Mouse (Mus musculus): Measurements from ENCODE around the gene Abcc1. TPM values are rescaled to one million over a fixed set of nuclear protein-coding genes. Genes with fewer than 3 reads are reported as not detected.

Abcc1 gene
- polyA plus RNA-seq, 1 experiment from 2014 or later: 3.7 TPM

- Histone ChIP-seq H3K4me1 (peaks cover 12% of the 10 kb centered on the region), H3K27ac (replicated peaks) (no peak overlapping the region), H3K36me3 (no peaks in the 10 kb centered on the region), H3K27me3 (replicated peaks) (peaks cover 50% of the 10 kb centered on the region), H3K4me2 (no peak overlapping the region), H3K9ac (no peak overlapping the region), H3K9me3 (no peaks in the 10 kb centered on the region), H3K4me3 (no peak overlapping the region)
- no peak for ATAC-seq (ENCODE audit: extremely low read depth, insufficient number of reproducible peaks, low FRiP score, low TSS enrichment)
- 68% methylated on average over 1 of the region's 1 CpGs for WGBS
Observed at GRCm38 (mm10) chr16:14358531-14358930, 2.8 kb upstream of the Abcc1 start.

DNA sequence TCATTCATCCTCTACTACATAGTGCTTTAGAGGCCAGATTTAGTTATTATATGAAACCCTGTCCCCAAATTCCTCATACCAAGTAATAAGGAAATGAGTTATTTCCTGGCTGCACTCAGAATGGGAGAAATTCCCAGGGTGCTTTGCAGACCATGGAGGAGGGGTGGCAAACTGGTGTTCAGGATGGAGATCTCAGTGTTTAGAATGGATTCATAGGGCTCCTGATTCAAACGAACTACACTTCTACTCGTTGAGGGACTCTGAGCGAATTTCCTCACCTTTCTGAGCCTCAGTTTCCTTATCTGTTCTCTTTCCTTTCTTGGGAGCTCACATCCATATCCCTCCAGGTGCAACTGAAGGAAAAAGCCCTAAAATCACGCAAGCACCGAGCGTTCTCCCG, 427 bp upstream of the Abcc1 start:
- Histone ChIP-seq H3K4me3 (peak overlapping the region; percentile 75), H3K27me3 (replicated peaks) (peaks cover 62% of the 10 kb centered on the region), H3K27ac (replicated peaks) (no peak overlapping the region), H3K4me2 (peak overlapping the region; percentile 92), H3K4me1 (peaks cover 12% of the 10 kb centered on the region), H3K9ac (peak overlapping the region; percentile 84), H3K9me3 (no peaks in the 10 kb centered on the region), H3K36me3 (no peaks in the 10 kb centered on the region)
- WGBS: 2% methylated on average over 7 of the region's 7 CpGs
- no peak for ATAC-seq (ENCODE audit: extremely low read depth, insufficient number of reproducible peaks, low FRiP score, low TSS enrichment)

GRCm38 (mm10) chr16:14362099-14362820, 902 bp downstream of the Abcc1 start:
- Histone ChIP-seq H3K9me3 (no peaks in the 10 kb centered on the region), H3K9ac (peak overlapping the region; percentile 84), H3K36me3 (no peaks in the 10 kb centered on the region), H3K4me1 (peaks cover 12% of the 10 kb centered on the region), H3K27me3 (replicated peaks) (peaks cover 62% of the 10 kb centered on the region), H3K4me2 (peak overlapping the region; percentile 92), H3K27ac (replicated peaks) (no peak overlapping the region), H3K4me3 (peak overlapping the region; percentile 75)
- WGBS: 35% methylated on average over 7 of the region's 7 CpGs
- ATAC-seq (ENCODE audit: extremely low read depth, insufficient number of reproducible peaks, low FRiP score, low TSS enrichment): no peak

DNA sequence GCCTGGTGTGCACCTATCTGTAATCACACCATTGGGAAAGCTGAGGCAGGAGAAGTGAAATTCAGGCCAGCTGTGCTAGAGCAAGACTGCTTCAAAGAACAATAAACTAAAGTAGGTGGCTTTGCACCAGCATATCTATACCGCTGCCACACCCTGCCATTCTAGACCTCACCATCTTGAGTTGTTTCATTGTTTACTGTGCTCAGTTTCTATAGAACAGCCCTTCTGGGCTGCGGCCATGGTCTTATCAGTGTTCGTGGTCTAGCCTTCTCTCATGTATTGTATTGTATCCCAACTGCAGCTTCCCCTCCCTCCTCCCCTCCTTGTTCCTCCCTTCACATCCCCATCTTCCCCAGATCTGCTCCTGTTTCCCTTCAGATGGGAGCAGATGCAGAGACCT, 2.1 kb downstream of the Abcc1 start:
- H3K27ac ChIP-seq (replicated peaks): no peak overlapping the region
- no peak for ATAC-seq (ENCODE audit: extremely low read depth, insufficient number of reproducible peaks, low FRiP score, low TSS enrichment)
- peaks cover 60% of the 10 kb centered on the region for H3K27me3 ChIP-seq (replicated peaks)

DNA sequence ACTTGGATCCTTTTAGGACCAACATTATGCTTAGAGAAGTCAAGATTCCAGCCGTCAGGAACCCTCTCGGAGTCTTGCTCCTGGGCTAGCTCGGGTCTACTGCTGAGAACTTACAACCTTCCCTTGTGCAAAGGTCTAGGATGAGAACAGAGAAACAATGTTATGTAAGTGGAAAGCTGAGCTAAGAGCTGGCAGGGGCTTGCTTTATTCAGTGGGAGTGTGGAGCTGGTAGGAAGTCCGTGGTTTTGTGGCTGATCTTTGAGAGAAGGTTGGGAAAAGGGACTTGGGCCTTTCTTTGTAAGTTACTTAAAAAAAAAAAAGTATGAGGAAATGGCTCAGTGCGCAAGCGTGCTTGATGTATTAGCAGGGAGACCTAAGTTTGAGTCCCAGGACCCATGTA, 2.7 kb downstream of the Abcc1 start:
- H3K9me3 ChIP-seq: no peaks in the 10 kb centered on the region
- no peak overlapping the region for H3K9ac ChIP-seq
- H3K4me1 ChIP-seq: peaks cover 12% of the 10 kb centered on the region
- H3K36me3 ChIP-seq: no peaks in the 10 kb centered on the region
- H3K27ac ChIP-seq (replicated peaks): no peak overlapping the region
- H3K4me3 ChIP-seq: no peak overlapping the region
- WGBS: 84% methylated on average over 6 of the region's 6 CpGs
- no peak overlapping the region for H3K4me2 ChIP-seq
- peaks cover 55% of the 10 kb centered on the region for H3K27me3 ChIP-seq (replicated peaks)
- no peak for ATAC-seq (ENCODE audit: extremely low read depth, insufficient number of reproducible peaks, low FRiP score, low TSS enrichment)

More for the DNA sequence above, 2.1 kb downstream of the Abcc1 start:
- Histone ChIP-seq H3K9me3 (no peaks in the 10 kb centered on the region), H3K4me3 (no peak overlapping the region), H3K4me2 (no peak overlapping the region), H3K4me1 (peaks cover 12% of the 10 kb centered on the region), H3K9ac (no peak overlapping the region), H3K36me3 (no peaks in the 10 kb centered on the region)
- WGBS: 76% methylated on average over 3 of the region's 3 CpGs

DNA sequence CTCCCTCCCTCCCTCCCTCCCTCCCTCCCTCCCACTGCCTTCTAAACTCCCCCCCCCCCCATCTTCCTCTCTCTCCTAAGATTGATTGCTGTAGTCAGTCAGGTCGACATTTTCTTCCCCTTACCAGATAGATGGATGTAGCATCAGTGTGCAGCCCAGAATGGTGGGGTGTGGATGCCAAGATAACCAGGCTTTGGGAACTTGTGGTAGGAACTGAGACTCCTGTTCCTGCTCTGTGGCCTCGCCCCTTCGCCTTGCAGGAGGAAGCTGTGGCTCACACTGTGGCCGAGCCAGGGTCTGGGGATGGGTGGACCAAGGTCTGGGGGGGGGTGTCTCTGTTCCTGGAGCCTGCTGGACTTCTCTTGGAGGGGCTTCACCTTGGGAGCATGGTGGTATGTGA, 4.1 kb downstream of the Abcc1 start:
- H3K4me2 ChIP-seq: no peak overlapping the region
- H3K27me3 ChIP-seq (replicated peaks): peaks cover 42% of the 10 kb centered on the region
- no peak overlapping the region for H3K4me3 ChIP-seq
- peaks cover 12% of the 10 kb centered on the region for H3K4me1 ChIP-seq
- H3K27ac ChIP-seq (replicated peaks): no peak overlapping the region
- H3K36me3 ChIP-seq: no peaks in the 10 kb centered on the region
- 55% methylated on average over 4 of the region's 4 CpGs for WGBS
- H3K9ac ChIP-seq: no peak overlapping the region
- H3K9me3 ChIP-seq: no peaks in the 10 kb centered on the region
- no peak for ATAC-seq (ENCODE audit: extremely low read depth, insufficient number of reproducible peaks, low FRiP score, low TSS enrichment)

- H3K4me2 ChIP-seq: no peak overlapping the region
- H3K9ac ChIP-seq: no peak overlapping the region
- H3K27me3 ChIP-seq (replicated peaks): peaks cover 36% of the 10 kb centered on the region
- no peaks in the 10 kb centered on the region for H3K36me3 ChIP-seq
- WGBS: 78% methylated on average over 1 of the region's 1 CpGs
- H3K9me3 ChIP-seq: no peaks in the 10 kb centered on the region
- no peak overlapping the region for H3K27ac ChIP-seq (replicated peaks)
- no peak overlapping the region for H3K4me3 ChIP-seq
- peaks cover 9% of the 10 kb centered on the region for H3K4me1 ChIP-seq
- no peak for ATAC-seq (ENCODE audit: extremely low read depth, insufficient number of reproducible peaks, low FRiP score, low TSS enrichment)
Observed at GRCm38 (mm10) chr16:14366017-14366416, 4.7 kb downstream of the Abcc1 start.

DNA sequence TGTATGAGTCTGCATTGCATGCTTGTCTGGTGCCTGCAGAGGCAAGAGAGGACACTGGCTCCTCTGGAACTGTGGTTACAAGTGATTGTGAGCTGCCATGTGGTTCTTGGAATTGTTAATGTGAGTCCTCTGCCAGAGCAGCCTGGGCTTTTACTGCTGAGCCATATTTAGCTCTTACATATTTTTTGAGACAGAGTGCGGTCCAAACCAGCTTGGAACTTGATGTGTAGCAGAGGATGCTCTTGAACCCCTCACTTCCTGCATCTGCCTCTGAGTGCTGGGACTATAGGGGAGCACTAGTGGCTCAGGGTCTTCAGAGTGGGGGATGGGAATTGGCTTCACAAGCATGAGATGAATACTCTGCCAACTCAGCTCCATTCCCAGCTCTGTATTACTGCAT, 10.0 kb downstream of the Abcc1 start:
- no peak for ATAC-seq (ENCODE audit: extremely low read depth, insufficient number of reproducible peaks, low FRiP score, low TSS enrichment)
- Histone ChIP-seq H3K27ac (replicated peaks) (peak overlapping the region; percentile 4), H3K9me3 (no peaks in the 10 kb centered on the region), H3K4me1 (peaks cover 20% of the 10 kb centered on the region), H3K4me3 (no peak overlapping the region), H3K9ac (no peak overlapping the region), H3K4me2 (no peak overlapping the region), H3K36me3 (no peaks in the 10 kb centered on the region), H3K27me3 (replicated peaks) (no peaks in the 10 kb centered on the region)
- WGBS: 56% methylated on average over 1 of the region's 1 CpGs

- H3K4me2 ChIP-seq: peak overlapping the region; percentile 46; the same call in 1 of the 2 replicates
- peaks cover 20% of the 10 kb centered on the region for H3K4me1 ChIP-seq
- H3K36me3 ChIP-seq: no peaks in the 10 kb centered on the region
- H3K27me3 ChIP-seq (replicated peaks): no peaks in the 10 kb centered on the region
- H3K27ac ChIP-seq (replicated peaks): peak overlapping the region; percentile 61
- H3K9ac ChIP-seq: peak overlapping the region; percentile 62
- no peak for ATAC-seq (ENCODE audit: extremely low read depth, insufficient number of reproducible peaks, low FRiP score, low TSS enrichment)
- WGBS: 40% methylated on average over 1 of the region's 1 CpGs
- no peak overlapping the region for H3K4me3 ChIP-seq
- H3K9me3 ChIP-seq: no peaks in the 10 kb centered on the region
Observed at GRCm38 (mm10) chr16:14372382-14372781, 11.0 kb downstream of the Abcc1 start.

DNA sequence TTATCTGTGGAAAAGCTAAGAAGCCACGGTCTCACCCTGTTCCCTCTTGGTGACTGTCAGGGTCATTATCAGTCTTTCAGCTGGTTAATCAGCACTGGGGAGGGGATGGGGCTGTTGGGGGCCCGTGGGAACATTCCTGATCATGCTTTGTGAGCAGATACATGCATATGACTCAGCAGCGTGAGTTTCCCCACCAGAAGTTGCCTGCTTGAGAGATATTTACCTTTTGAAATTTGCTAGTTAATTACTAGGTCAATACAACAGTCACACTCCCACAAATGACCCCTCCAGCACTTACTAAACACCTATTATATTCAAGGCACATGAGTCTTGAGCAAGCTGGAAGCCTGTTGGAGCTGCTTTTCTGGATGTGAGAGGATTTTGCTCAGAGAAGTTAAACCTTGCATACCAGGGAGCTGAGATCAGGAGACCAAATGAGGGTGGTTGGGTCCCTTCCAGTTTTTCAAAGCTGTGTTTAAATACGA, 11.5 kb downstream of the Abcc1 start:
- H3K9ac ChIP-seq: peak overlapping the region; percentile 62
- no peaks in the 10 kb centered on the region for H3K9me3 ChIP-seq
- no peaks in the 10 kb centered on the region for H3K36me3 ChIP-seq
- peak overlapping the region; percentile 61 for H3K27ac ChIP-seq (replicated peaks)
- H3K4me3 ChIP-seq: no peak overlapping the region
- no peak for ATAC-seq (ENCODE audit: extremely low read depth, insufficient number of reproducible peaks, low FRiP score, low TSS enrichment)
- WGBS: 16% methylated on average over 4 of the region's 4 CpGs
- no peaks in the 10 kb centered on the region for H3K27me3 ChIP-seq (replicated peaks)
- H3K4me2 ChIP-seq: peak overlapping the region; percentile 46
- H3K4me1 ChIP-seq: peaks cover 20% of the 10 kb centered on the region

- ATAC-seq (ENCODE audit: extremely low read depth, insufficient number of reproducible peaks, low FRiP score, low TSS enrichment): no peak
- 88% methylated on average over 1 of the region's 1 CpGs for WGBS
- no peak overlapping the region for H3K4me3 ChIP-seq
- peaks cover 20% of the 10 kb centered on the region for H3K4me1 ChIP-seq
- H3K4me2 ChIP-seq: no peak overlapping the region
- H3K36me3 ChIP-seq: no peaks in the 10 kb centered on the region
- no peak overlapping the region for H3K9ac ChIP-seq
- no peak overlapping the region for H3K27ac ChIP-seq (replicated peaks)
- H3K9me3 ChIP-seq: no peaks in the 10 kb centered on the region
- H3K27me3 ChIP-seq (replicated peaks): no peaks in the 10 kb centered on the region; the same call in 1 of the 2 replicates
Observed at GRCm38 (mm10) chr16:14375942-14376341, 14.6 kb downstream of the Abcc1 start.

- Histone ChIP-seq H3K4me1 (peaks cover 18% of the 10 kb centered on the region), H3K4me2 (no peak overlapping the region), H3K27ac (replicated peaks) (no peak overlapping the region), H3K36me3 (no peaks in the 10 kb centered on the region), H3K9ac (no peak overlapping the region), H3K4me3 (no peak overlapping the region), H3K27me3 (replicated peaks) (no peaks in the 10 kb centered on the region; the same call in 1 of the 2 replicates), H3K9me3 (no peaks in the 10 kb centered on the region)
- WGBS: 67% methylated on average over 2 of the region's 2 CpGs
- no peak for ATAC-seq (ENCODE audit: extremely low read depth, insufficient number of reproducible peaks, low FRiP score, low TSS enrichment)
Observed at GRCm38 (mm10) chr16:14376352-14376751, 15.0 kb downstream of the Abcc1 start.
